In genomic region chr19:9954811-9955202, GRCm38 (mm10) we compare ENCODE assay signal across 8 mouse cellular contexts. TPM values are rescaled to one million over a fixed set of nuclear protein-coding genes. Genes with fewer than 3 reads are reported as not detected.
A peak's percentile ranks its signal among the peaks of the same experiment; 100 is the strongest.
DNase-seq lines count a peak whose midpoint lies in the region; ATAC-seq lines count a peak whose summit lies in the region.

No protein-coding gene starts in this region.

- no peak overlapping the region for H3K4me3 ChIP-seq in embryonic facial prominence, embryonic 10.5 days
- H3K4me3 ChIP-seq in hindbrain, embryonic 16.5 days (ENCODE audit: low read length) = no peak overlapping the region
- H3K4me3 ChIP-seq in lung, embryonic 15.5 days = peak overlapping the region; percentile 14

- H3K9ac ChIP-seq in hindbrain, embryonic 16.5 days (ENCODE audit: low read depth, low read length) = 0 out of 2 replicates have a peak overlapping the region, but pooled peaks have one; percentile 35
- peak overlapping the region; percentile 33; the same call in 1 of the 2 replicates for H3K9ac ChIP-seq in lung, embryonic 15.5 days

- peak; percentile 59 for DNase-seq in layer of hippocampus, adult 9-11 months
- no peak for DNase-seq in layer of hippocampus, adult 8-10 months (ENCODE audit: low spot score in 2 of 2)
- no peak for DNase-seq in embryonic facial prominence, embryonic 10.5 days (ENCODE audit: low spot score)
- DNase-seq in right cerebral cortex, postnatal 10 days (ENCODE audit: low spot score in 2 of 2) = no peak
- DNase-seq in cerebellum, adult 11-12 months = no peak
- no peak for DNase-seq in cerebellum, postnatal 25 days

- no peaks in the 10 kb centered on the region for H3K27me3 ChIP-seq in embryonic facial prominence, embryonic 10.5 days (replicated peaks; ENCODE audit: low read depth, poor library complexity, severe bottlenecking)
- no peaks in the 10 kb centered on the region for H3K27me3 ChIP-seq in hindbrain, embryonic 16.5 days (replicated peaks; ENCODE audit: control insufficient read depth, insufficient read depth, low read length)
- no peaks in the 10 kb centered on the region for H3K27me3 ChIP-seq in lung, embryonic 15.5 days

- H3K4me2 ChIP-seq in hindbrain, embryonic 16.5 days (ENCODE audit: low read length) = peak overlapping the region; percentile 23; the same call in 1 of the 2 replicates
- peak overlapping the region; percentile 49 for H3K4me2 ChIP-seq in lung, embryonic 15.5 days

- WGBS in embryonic facial prominence, embryonic 10.5 days = 50% methylated on average over 5 of the region's 5 CpGs
- WGBS in hindbrain, embryonic 16.5 days = 56% methylated on average over 5 of the region's 5 CpGs
- 23% methylated on average over 5 of the region's 5 CpGs for WGBS in lung, embryonic 15.5 days

- peak; percentile 45 for ATAC-seq in hindbrain, embryonic 16.5 days
- ATAC-seq in lung, embryonic 15.5 days (ENCODE audit: borderline replicate concordance, extremely low read depth, low FRiP score, low TSS enrichment) = peak; percentile 70; the same call in 1 of the 2 replicates

- H3K4me1 ChIP-seq in embryonic facial prominence, embryonic 10.5 days = peaks cover 14% of the 10 kb centered on the region
- H3K4me1 ChIP-seq in hindbrain, embryonic 16.5 days (ENCODE audit: control insufficient read depth, insufficient read depth, low read depth, low read length) = peaks cover 2% of the 10 kb centered on the region; the same call in 1 of the 2 replicates
- peaks cover 22% of the 10 kb centered on the region for H3K4me1 ChIP-seq in lung, embryonic 15.5 days

- no peaks in the 10 kb centered on the region for H3K36me3 ChIP-seq in embryonic facial prominence, embryonic 10.5 days (replicated peaks)
- H3K36me3 ChIP-seq in hindbrain, embryonic 16.5 days (ENCODE audit: control insufficient read depth, insufficient read depth, low read length) = no peaks in the 10 kb centered on the region
- no peaks in the 10 kb centered on the region for H3K36me3 ChIP-seq in lung, embryonic 15.5 days

- H3K27ac ChIP-seq in embryonic facial prominence, embryonic 10.5 days (replicated peaks) = peak overlapping the region; percentile 77
- peak overlapping the region; percentile 80 for H3K27ac ChIP-seq in hindbrain, embryonic 16.5 days (ENCODE audit: low read depth, low read length)
- peak overlapping the region; percentile 95 for H3K27ac ChIP-seq in lung, embryonic 15.5 days

- 0 out of 2 replicates have a peak, but pooled peaks cover 1% of the 10 kb centered on the region for H3K9me3 ChIP-seq in embryonic facial prominence, embryonic 10.5 days
- H3K9me3 ChIP-seq in hindbrain, embryonic 16.5 days (ENCODE audit: control insufficient read depth, low read length) = no peaks in the 10 kb centered on the region
- H3K9me3 ChIP-seq in lung, embryonic 15.5 days = no peaks in the 10 kb centered on the region

RNA-seq across cellular contexts. Expression of gene Fth1, which starts 25.6 kb away (rescaled TPM):
- total RNA-seq in layer of hippocampus, adult 8-10 months (2022) = 1,000 to 10,000 TPM; 3,051 to 4,196 (median 3,526) TPM
- polyA plus RNA-seq in embryonic facial prominence, embryonic 10.5 days (2016; fragmentation: Nextera tagmentation; extraction: Ambion mirVana) = 1,291 and 1,338 TPM in 2 replicates
- 1,751 and 1,961 TPM in 2 replicates for polyA plus RNA-seq in hindbrain, embryonic 16.5 days (2015; fragmentation: Nextera tagmentation; extraction: Ambion mirVana)
- 1,860 and 1,896 TPM in 2 replicates for polyA plus RNA-seq in lung, embryonic 15.5 days (2015; fragmentation: Nextera tagmentation; extraction: Ambion mirVana)

RNA-seq across cellular contexts. Expression of gene Best1, which starts 46.6 kb away (rescaled TPM):
- 1 to 10 TPM in 2 of 4 experiments, under 1 TPM in 2; 0.76 to 2.1 (median 1.1) TPM for total RNA-seq in layer of hippocampus, adult 8-10 months (2022)
- polyA plus RNA-seq in embryonic facial prominence, embryonic 10.5 days (2016; fragmentation: Nextera tagmentation; extraction: Ambion mirVana) = 1.6 TPM in 2 replicates
- polyA plus RNA-seq in hindbrain, embryonic 16.5 days (2015; fragmentation: Nextera tagmentation; extraction: Ambion mirVana) = 2.5 and 3.2 TPM in 2 replicates
- 1.1 TPM in 2 replicates for polyA plus RNA-seq in lung, embryonic 15.5 days (2015; fragmentation: Nextera tagmentation; extraction: Ambion mirVana)

RNA-seq across cellular contexts. Expression of gene Rab3il1, which starts 46.7 kb away (rescaled TPM):
- 10 to 100 TPM in 3 of 4 experiments, 1 to 10 TPM in 1; 9.4 to 20.4 (median 14.0) TPM for total RNA-seq in layer of hippocampus, adult 8-10 months (2022)
- 51.7 and 57.4 TPM in 2 replicates for polyA plus RNA-seq in embryonic facial prominence, embryonic 10.5 days (2016; fragmentation: Nextera tagmentation; extraction: Ambion mirVana)
- 22.1 and 25.6 TPM in 2 replicates for polyA plus RNA-seq in hindbrain, embryonic 16.5 days (2015; fragmentation: Nextera tagmentation; extraction: Ambion mirVana)
- polyA plus RNA-seq in lung, embryonic 15.5 days (2015; fragmentation: Nextera tagmentation; extraction: Ambion mirVana) = 31.5 and 33.1 TPM in 2 replicates

RNA-seq across cellular contexts. Expression of gene Incenp, which starts 55.5 kb away (rescaled TPM):
- 10 to 100 TPM; 14.0 to 20.4 (median 17.7) TPM for total RNA-seq in layer of hippocampus, adult 8-10 months (2022)
- polyA plus RNA-seq in embryonic facial prominence, embryonic 10.5 days (2016; fragmentation: Nextera tagmentation; extraction: Ambion mirVana) = 159 and 169 TPM in 2 replicates
- 26.0 and 30.4 TPM in 2 replicates for polyA plus RNA-seq in hindbrain, embryonic 16.5 days (2015; fragmentation: Nextera tagmentation; extraction: Ambion mirVana)
- 131 and 132 TPM in 2 replicates for polyA plus RNA-seq in lung, embryonic 15.5 days (2015; fragmentation: Nextera tagmentation; extraction: Ambion mirVana)
